Mouse (Mus musculus) midbrain, embryonic 11.5 days (tissue): ENCODE results near the gene Gm49721. TPM values are rescaled to one million over a fixed set of nuclear protein-coding genes. Genes with fewer than 3 reads are reported as not detected.
"Not testable (repeated sequence)": the region's sequence is repeated elsewhere in the genome, so short reads cannot be mapped to it uniquely, and the experiment has no call there.

Experiments
- ATAC-seq: fragments of 200-750 bp; cut with Nextera tagmentation; 2 replicates; pipeline ENCODE4 v1.8.0; 2017; ENCODE audit warnings: moderate TSS enrichment, moderate library complexity; ENCODE audit not compliant: low FRiP score
- DNase-seq: peaks from one replicate; pipeline ENCODE4 v3.0.0; 2015; ENCODE audit warnings: low spot score; ENCODE audit errors: missing footprints
- H3K27ac ChIP-seq: fragments of 300-500 bp; sonication (generic); 2 replicates; pipeline ENCODE4 v1.5.1; 2014; ENCODE audit warnings: low read depth, low read length
- H3K27me3 ChIP-seq: fragments of 300-500 bp; sonication (generic); 2 replicates; pipeline ENCODE4 v1.6.1; 2014; ENCODE audit warnings: mild to moderate bottlenecking, low read length, moderate library complexity, mixed read lengths; ENCODE audit not compliant: control insufficient read depth, insufficient read depth
- H3K36me3 ChIP-seq: fragments of 300-500 bp; sonication (generic); 2 replicates; pipeline ENCODE4 v1.6.1; 2014; ENCODE audit warnings: mild to moderate bottlenecking, low read length, moderate library complexity, mixed read lengths; ENCODE audit not compliant: control insufficient read depth, insufficient read depth
- H3K4me1 ChIP-seq: fragments of 300-500 bp; sonication (generic); 2 replicates; pipeline ENCODE4 v1.6.1; 2014; ENCODE audit warnings: low read length; ENCODE audit not compliant: control insufficient read depth, insufficient read depth
- H3K4me2 ChIP-seq: fragments of 300-500 bp; sonication (generic); 2 replicates; pipeline ENCODE4 v1.6.1; 2014; ENCODE audit warnings: mild to moderate bottlenecking, moderate library complexity
- H3K4me3 ChIP-seq: fragments of 300-500 bp; sonication (generic); 2 replicates; pipeline ENCODE4 v1.5.1; 2014; ENCODE audit warnings: low read depth, low read length
- H3K9ac ChIP-seq: fragments of 300-500 bp; sonication (generic); 2 replicates; pipeline ENCODE4 v1.6.1; 2014; ENCODE audit warnings: low read length
- H3K9me3 ChIP-seq: fragments of 300-500 bp; sonication (generic); 2 replicates; pipeline ENCODE4 v1.6.1; 2016; ENCODE audit warnings: low read length; ENCODE audit not compliant: control insufficient read depth
- WGBS: fragments of 180-500 bp; shearing (Covaris S2); extraction: QIAGEN DNeasy Blood & Tissue Kit; methylation state at CpG from one replicate; pipeline ENCODE4 v1.1.7; 2014; 5-methylcytosine and 5-hydroxymethylcytosine counted together
- polyA plus RNA-seq: library from polyadenylated mRNA; unstranded; fragments of >200 nt; fragmentation: Nextera tagmentation; extraction: Ambion mirVana; gene quantifications from 2 replicates; pipeline ENCODE4 v1.2.1, GENCODE M21; 2014

Gene Gm49721
- polyA plus RNA-seq, 1 experiment from 2014 or later: 0.15 TPM

DNA sequence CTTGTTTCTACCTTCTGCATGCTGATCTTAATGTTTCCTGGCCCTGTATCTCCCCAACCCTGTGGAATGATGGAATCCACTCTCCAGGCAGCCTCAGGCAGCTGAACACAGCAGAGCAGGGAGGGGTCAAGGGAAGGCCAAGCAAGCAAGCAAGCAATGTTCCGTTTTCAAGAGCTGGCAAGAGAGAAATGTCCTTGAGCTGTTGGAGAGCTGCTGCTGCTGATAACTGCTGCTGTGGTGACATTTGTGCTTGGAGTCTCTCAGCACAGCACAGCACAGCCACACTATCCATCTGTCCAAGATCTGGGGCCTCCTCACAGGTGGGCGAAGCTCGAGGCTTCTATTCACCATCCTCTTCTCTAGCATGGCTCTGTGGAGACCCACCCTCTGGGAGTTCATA lies 24.7 kb downstream of the Gm49721 start:
- WGBS: no CpG with 5 or more reads among the region's 3 CpGs
- not testable (repeated sequence) for H3K4me1 ChIP-seq, H3K36me3 ChIP-seq, ATAC-seq, H3K4me3 ChIP-seq, H3K9ac ChIP-seq, DNase-seq, H3K9me3 ChIP-seq, H3K27ac ChIP-seq, H3K27me3 ChIP-seq, H3K4me2 ChIP-seq

DNA sequence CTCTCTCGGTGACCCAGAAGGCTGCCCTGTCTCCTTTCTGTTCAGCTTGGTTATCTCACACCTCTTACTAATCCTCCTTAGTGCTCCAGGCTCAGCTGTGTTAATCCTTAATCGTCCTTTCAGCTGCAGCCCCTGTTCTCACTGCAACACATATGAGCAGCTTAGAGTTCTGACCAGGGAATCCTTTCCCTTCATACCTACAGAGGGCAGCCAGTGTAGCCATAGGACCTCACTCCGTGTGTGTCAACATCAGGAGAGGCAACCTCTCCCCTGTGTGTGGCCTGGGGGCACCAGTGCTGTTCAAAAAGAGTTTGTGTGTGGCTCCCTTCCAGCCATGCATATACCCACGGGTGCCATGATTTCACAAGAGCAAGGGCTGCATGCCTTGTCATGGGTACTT lies 26.9 kb downstream of the Gm49721 start:
- H3K27me3 ChIP-seq, H3K4me1 ChIP-seq, H3K9ac ChIP-seq, ATAC-seq, H3K9me3 ChIP-seq, H3K27ac ChIP-seq, H3K36me3 ChIP-seq, H3K4me2 ChIP-seq, H3K4me3 ChIP-seq: not testable (repeated sequence)
- peak; percentile 84 for DNase-seq
- WGBS: 35% methylated on average over 3 of the region's 4 CpGs

DNA sequence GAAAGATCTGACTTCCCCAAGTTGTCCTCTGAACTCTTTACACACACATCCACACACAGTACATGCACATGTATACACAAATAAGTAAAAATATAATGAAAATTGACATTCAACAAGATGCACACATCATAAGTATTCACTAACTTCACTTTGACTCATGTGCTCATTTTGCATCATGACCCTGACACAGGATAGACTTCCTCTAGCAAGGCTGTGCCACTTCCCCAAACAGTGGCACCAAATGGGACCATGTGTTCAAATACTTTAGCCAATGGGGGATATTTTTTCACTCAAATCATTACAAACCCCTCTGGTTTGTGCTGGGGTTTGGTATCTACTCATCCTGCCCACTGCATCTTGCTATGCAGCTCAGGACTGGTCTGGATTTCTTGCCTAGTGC lies 30.2 kb downstream of the Gm49721 start:
- not testable (repeated sequence) for H3K27ac ChIP-seq, H3K4me2 ChIP-seq, H3K4me1 ChIP-seq, ATAC-seq, H3K4me3 ChIP-seq, H3K27me3 ChIP-seq, DNase-seq, H3K9me3 ChIP-seq, H3K36me3 ChIP-seq, H3K9ac ChIP-seq

DNA sequence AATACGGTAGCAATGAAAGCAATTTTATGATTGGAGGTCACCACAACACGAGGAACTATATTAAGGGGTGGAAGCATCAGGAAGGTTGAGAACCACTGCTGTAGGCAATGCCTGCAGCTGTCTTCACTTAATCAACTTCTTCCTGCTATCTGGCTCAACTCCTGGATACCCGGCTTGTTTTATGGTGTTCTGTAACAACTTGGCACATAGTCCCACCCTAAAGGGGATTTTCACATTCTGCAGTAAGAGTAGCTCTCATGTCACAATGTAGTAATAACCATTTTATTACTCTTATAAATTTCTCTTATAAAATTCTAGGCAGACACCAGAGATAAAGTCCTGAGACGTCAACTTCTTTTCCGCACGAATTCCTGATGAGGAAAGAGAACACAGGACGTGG lies 30.7 kb downstream of the Gm49721 start:
- not testable (repeated sequence) for DNase-seq, H3K36me3 ChIP-seq, ATAC-seq

DNA sequence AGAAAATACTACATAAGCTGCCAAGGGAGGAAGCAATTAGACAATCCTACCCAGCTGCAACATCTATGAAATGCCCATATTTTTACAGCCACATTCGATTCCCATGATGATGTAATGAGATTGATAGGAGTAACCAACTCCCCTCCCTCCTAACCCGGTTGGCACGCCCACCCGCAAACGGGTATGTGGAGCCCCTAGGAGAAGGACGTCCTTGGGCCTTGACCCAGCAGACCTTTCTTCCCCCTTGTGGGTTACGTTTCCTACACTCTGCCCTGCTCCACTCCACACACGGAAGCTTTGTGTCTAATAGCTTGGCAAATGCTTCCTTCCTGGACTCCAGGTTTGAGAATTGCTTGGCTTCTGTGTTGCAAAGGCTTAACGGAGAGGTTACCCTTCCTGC lies 31.2 kb downstream of the Gm49721 start:
- H3K9me3 ChIP-seq, H3K4me1 ChIP-seq, H3K27ac ChIP-seq, DNase-seq, H3K4me2 ChIP-seq, H3K36me3 ChIP-seq, H3K27me3 ChIP-seq, H3K9ac ChIP-seq, ATAC-seq, H3K4me3 ChIP-seq: not testable (repeated sequence)
- 88% methylated on average over 4 of the region's 9 CpGs for WGBS

More for the DNA sequence above, 30.7 kb downstream of the Gm49721 start:
- H3K9me3 ChIP-seq, H3K4me3 ChIP-seq, H3K27ac ChIP-seq, H3K27me3 ChIP-seq, H3K4me1 ChIP-seq, H3K9ac ChIP-seq, H3K4me2 ChIP-seq: not testable (repeated sequence)
- no CpG with 5 or more reads among the region's 7 CpGs for WGBS

DNA sequence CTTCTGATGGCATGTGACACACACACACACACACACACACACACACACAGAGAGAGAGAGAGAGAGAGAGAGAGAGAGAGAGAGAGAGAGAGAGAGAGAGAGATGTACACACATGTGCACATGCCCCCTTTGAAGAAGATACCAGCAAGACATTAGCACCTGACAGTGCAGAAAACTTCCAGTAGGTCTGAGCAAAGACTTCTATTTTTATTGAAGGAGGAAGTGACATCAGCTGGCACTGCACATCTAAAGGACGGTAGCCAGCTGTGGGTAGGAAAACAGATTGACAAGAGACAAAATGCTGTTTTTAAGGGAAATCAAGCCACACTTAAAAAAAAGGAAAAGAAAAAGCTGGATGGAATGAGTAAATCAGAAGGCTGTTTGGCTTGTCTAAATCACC lies 35.5 kb downstream of the Gm49721 start:
- H3K36me3 ChIP-seq, H3K4me3 ChIP-seq, H3K27me3 ChIP-seq, DNase-seq, H3K4me2 ChIP-seq, H3K27ac ChIP-seq, H3K9me3 ChIP-seq, H3K9ac ChIP-seq, H3K4me1 ChIP-seq, ATAC-seq: not testable (repeated sequence)
- no CpG with 5 or more reads among the region's 1 CpGs for WGBS

DNA sequence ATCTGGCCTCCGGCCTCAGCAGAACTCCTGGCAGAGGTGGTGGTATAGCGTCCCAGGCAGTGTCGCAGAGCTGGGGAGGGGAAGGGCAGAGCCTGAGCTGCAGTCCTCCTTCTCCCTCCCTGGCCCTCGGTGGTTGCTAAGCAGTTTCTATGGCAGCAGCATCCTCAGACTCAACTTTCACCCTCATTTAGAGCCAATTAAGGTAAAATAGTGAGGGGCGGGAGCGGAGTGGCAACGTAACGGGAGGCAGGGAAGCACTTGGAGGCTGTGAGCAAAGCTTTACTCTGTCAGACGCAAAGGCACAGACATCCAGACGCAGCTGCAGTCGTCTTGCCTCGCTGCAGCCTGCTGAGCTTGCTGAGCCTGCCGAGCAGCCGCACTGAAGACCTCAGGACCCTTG lies 46.6 kb downstream of the Gm49721 start, which contains the start of gene Gm1604a:
Gm1604a (plus strand) TSS at position 312 of the 400 bp plus-strand sequence.
- H3K27ac ChIP-seq, H3K9ac ChIP-seq, H3K36me3 ChIP-seq, H3K9me3 ChIP-seq, H3K27me3 ChIP-seq, DNase-seq, H3K4me2 ChIP-seq, H3K4me1 ChIP-seq, H3K4me3 ChIP-seq: not testable (repeated sequence)
- 11% methylated on average over 4 of the region's 14 CpGs for WGBS
- peak; percentile 67 for ATAC-seq

DNA sequence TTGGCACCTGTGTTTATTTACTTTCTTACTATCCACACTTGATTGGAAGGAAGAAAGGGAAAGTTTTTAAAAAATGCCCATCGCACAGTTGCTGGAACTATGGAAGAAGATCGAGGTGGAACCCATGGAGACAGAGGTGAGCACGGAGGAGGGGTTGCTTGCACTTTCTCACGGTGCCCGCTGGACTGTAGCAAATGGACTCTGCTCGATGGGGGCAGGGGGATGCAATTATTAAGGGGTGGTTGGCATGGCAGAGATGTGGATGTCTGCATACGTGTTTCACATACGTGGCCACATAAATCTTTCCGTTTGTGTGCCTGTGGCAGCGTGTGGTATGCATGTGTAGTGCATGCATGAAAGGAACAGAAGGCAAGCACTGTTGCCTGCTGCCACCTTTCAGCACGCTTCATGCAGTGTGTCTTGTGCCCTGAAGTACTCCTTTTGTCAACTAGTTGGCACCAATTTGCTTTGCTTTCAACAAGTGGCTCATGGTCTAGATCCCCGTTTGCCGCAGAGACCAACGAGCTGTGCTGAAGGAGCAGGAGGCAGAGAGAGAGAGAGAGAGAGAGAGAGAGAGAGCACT lies 47.2 kb downstream of the Gm49721 start:
- not testable (repeated sequence) for H3K4me2 ChIP-seq, H3K27me3 ChIP-seq, H3K4me3 ChIP-seq, H3K4me1 ChIP-seq, H3K9ac ChIP-seq, ATAC-seq, H3K36me3 ChIP-seq, H3K9me3 ChIP-seq, DNase-seq, H3K27ac ChIP-seq
- 74% methylated on average over 3 of the region's 14 CpGs for WGBS

DNA sequence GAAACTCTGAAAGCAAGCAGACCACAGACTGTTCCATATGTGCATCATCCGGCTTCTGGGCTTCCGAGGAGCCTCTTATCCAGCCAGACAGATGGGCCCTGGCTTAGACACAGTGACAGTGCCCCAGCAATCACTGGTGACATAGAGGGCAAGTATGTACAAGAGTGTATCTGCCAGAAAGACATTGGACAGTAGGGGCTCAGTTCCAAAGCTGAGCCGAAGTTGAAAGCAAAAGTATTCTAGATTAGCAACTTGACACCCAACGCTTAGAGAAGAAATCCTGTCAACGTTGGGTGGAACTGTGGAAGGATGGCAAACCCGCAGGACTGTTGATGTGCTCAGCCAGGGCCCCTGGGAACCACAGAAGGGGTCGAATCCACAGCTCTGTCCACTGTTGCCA lies 51.5 kb downstream of the Gm49721 start:
- H3K4me3 ChIP-seq, H3K27ac ChIP-seq, H3K4me2 ChIP-seq, H3K4me1 ChIP-seq, ATAC-seq, H3K9me3 ChIP-seq, H3K27me3 ChIP-seq, H3K36me3 ChIP-seq, H3K9ac ChIP-seq: not testable (repeated sequence)
- peak; percentile 59 for DNase-seq
- 71% methylated on average over 5 of the region's 7 CpGs for WGBS
